Mouse (Mus musculus): Measurements from ENCODE around the gene Usp5. TPM values are rescaled to one million over a fixed set of nuclear protein-coding genes. Genes with fewer than 3 reads are reported as not detected.

Gene Usp5
- 26.7 and 53.0 TPM in 2 replicates for polyA plus RNA-seq (2012; rRNA removed)

DNA sequence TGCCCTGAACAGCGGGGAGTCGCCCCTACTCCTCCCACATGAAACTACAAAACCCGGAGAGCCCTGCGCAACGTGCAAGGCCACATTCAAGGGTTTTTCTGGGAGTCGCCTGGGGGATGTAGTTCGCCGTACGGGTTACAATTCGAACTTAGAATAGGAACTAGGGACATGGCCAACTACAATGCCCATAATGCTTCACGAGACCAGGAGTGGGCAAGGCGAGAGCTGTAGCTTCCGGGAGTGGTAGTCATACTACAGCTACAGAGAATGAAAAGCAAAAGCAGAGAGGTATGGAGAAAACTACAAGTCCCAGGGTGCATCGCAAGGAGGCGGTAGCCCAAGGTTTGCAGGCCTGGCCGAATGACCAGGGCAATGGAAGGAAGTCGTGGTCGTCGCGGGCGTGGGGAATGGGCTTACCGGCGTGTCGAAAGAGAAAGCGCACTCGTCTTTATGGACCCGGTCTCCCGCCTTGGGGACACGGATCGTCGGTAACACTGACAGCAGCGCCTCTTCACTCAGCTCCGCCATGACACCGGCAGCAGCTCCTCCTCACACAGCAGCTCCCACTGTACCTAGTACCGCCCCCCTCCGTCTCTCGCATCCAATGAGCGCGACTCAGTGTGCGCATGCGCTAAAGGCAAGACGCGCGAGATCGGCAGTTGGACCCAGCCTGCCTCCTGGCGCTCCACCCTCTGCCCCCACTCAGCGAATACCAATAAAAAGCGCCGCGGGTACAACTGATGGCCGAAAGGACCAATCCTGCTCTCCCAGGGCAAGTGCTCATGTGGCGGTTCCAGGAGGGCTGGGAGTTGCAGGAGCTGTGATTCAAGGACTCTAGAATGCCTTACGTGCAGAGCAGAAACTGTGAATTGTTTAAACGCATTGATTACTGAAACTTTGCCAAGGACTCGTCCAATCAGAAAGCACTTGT lies at the start of gene Usp5, which contains the start of gene Cdca3:
Gene Usp5 (minus strand): TSS at position 617 of the 931 bp plus-strand sequence.
Gene Cdca3 (plus strand): TSS at position 680 of the 931 bp plus-strand sequence.
- peak within 1 kb of the TSS; percentile 71 for H3K4me3 ChIP-seq (ENCODE audit: low read depth, low read length)
- TF ChIP-seq POLR2A (IDR thresholded peaks at IDR 0.05; ENCODE audit: low read depth, low read length) = peak; percentile 56; the same call in 1 of the 2 replicates
- 0 out of 2 replicates have a peak, but pooled peaks have one; percentile 12 for TF ChIP-seq CTCF (IDR thresholded peaks at IDR 0.05; ENCODE audit: extremely low read depth, insufficient read length, insufficient replicate concordance, low read depth, low read length)
- WGBS = under 1% methylated on average over 55 of the region's 55 CpGs
- peaks cover 18% of the 10 kb centered on the region for H3K36me3 ChIP-seq (ENCODE audit: control insufficient read depth, insufficient read depth, low read length)
- H3K27me3 ChIP-seq (ENCODE audit: control insufficient read depth, insufficient read depth, low read length) = no peaks in the 10 kb centered on the region
- H3K27ac ChIP-seq (ENCODE audit: insufficient read depth, low read depth, low read length) = peak within 1 kb of the TSS; percentile 89
- H3K4me1 ChIP-seq (ENCODE audit: control insufficient read depth, insufficient read depth, insufficient read length, low read length) = peaks cover 9% of the 10 kb centered on the region

DNA sequence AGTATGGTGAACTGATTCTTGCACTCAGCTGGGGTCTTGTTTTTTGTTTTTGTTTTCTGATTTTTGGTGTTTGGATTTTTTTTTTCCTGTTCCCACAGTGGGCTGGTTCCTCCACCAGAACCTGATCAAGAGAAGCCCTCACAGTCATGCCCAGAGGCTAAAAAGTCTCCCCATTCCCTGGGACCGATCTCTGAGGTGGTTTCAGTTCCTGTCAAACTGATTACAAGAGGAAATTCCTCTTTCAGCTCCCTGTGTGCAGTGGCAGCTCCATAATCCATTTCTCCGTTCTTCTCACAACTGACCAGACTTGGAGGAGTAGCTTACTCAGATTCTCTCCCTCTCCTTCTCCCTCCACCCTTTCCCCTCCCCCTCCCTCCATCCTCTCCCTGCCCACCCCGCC lies 45.1 kb upstream of the Usp5 start:
- H3K27me3 ChIP-seq (ENCODE audit: control insufficient read depth, insufficient read depth, low read length) = no peaks in the 10 kb centered on the region
- no peaks in the 10 kb centered on the region for H3K36me3 ChIP-seq (ENCODE audit: control insufficient read depth, insufficient read depth, low read length)
- no peaks in the 10 kb centered on the region for H3K4me1 ChIP-seq (ENCODE audit: control insufficient read depth, insufficient read depth, insufficient read length, low read length)
- H3K4me3 ChIP-seq (ENCODE audit: low read depth, low read length) = no peak overlapping the region
- TF ChIP-seq POLR2A (IDR thresholded peaks at IDR 0.05; ENCODE audit: low read depth, low read length) = no peak
- TF ChIP-seq CTCF (IDR thresholded peaks at IDR 0.05; ENCODE audit: extremely low read depth, insufficient read length, insufficient replicate concordance, low read depth, low read length) = no peak
- no peak overlapping the region for H3K27ac ChIP-seq (ENCODE audit: insufficient read depth, low read depth, low read length)
- 48% methylated on average over 2 of the region's 3 CpGs for WGBS

- Histone ChIP-seq H3K27me3 (ENCODE audit: control insufficient read depth, insufficient read depth, low read length) (peaks cover 14% of the 10 kb centered on the region), H3K27ac (ENCODE audit: insufficient read depth, low read depth, low read length) (no peak overlapping the region), H3K4me1 (ENCODE audit: control insufficient read depth, insufficient read depth, insufficient read length, low read length) (peaks cover 4% of the 10 kb centered on the region), H3K4me3 (ENCODE audit: low read depth, low read length) (no peak overlapping the region), H3K36me3 (ENCODE audit: control insufficient read depth, insufficient read depth, low read length) (no peaks in the 10 kb centered on the region)
- WGBS = 85% methylated on average over 7 of the region's 7 CpGs
- TF ChIP-seq CTCF (IDR thresholded peaks at IDR 0.05; ENCODE audit: extremely low read depth, insufficient read length, insufficient replicate concordance, low read depth, low read length) (no peak), POLR2A (IDR thresholded peaks at IDR 0.05; ENCODE audit: low read depth, low read length) (no peak)
Observed at GRCm38 (mm10) chr6:124866560-124866959, 37.3 kb upstream of the Usp5 start.

DNA sequence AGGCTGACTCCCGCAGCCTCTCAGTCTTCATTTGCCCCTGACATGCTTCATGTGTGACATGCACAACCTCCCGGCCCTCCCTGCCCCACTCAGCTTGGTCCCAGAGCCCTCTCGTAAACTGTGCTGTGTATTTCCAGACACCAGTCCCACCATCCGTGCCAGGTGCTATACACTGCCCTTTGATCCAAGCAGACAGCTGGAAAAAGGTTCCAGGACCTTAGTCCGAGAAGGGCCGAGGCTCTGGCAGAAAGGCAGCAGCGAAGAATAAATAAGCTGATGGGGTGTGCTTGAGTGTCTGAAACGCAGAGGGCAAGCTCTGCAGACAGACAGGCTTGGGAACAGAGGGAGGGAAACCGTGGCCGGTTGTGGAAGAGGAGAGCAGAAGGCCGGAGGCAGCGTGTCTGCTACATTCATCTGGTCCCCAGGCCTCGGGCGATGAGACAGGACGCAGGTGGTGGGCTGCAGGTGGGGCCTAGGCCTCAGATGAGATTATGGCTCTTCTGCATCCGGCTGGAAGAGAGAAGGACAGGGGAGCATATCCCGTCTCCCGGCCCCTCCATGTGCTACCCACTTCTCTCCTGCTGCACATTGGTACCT lies 36.6 kb upstream of the Usp5 start:
- no peaks in the 10 kb centered on the region for H3K36me3 ChIP-seq (ENCODE audit: control insufficient read depth, insufficient read depth, low read length)
- 53% methylated on average over 18 of the region's 18 CpGs for WGBS
- H3K4me1 ChIP-seq (ENCODE audit: control insufficient read depth, insufficient read depth, insufficient read length, low read length) = peaks cover 4% of the 10 kb centered on the region
- no peak overlapping the region for H3K4me3 ChIP-seq (ENCODE audit: low read depth, low read length)
- TF ChIP-seq CTCF (IDR thresholded peaks at IDR 0.05; ENCODE audit: extremely low read depth, insufficient read length, insufficient replicate concordance, low read depth, low read length) (no peak), POLR2A (IDR thresholded peaks at IDR 0.05; ENCODE audit: low read depth, low read length) (no peak)
- peaks cover 14% of the 10 kb centered on the region for H3K27me3 ChIP-seq (ENCODE audit: control insufficient read depth, insufficient read depth, low read length)
- H3K27ac ChIP-seq (ENCODE audit: insufficient read depth, low read depth, low read length) = no peak overlapping the region

DNA sequence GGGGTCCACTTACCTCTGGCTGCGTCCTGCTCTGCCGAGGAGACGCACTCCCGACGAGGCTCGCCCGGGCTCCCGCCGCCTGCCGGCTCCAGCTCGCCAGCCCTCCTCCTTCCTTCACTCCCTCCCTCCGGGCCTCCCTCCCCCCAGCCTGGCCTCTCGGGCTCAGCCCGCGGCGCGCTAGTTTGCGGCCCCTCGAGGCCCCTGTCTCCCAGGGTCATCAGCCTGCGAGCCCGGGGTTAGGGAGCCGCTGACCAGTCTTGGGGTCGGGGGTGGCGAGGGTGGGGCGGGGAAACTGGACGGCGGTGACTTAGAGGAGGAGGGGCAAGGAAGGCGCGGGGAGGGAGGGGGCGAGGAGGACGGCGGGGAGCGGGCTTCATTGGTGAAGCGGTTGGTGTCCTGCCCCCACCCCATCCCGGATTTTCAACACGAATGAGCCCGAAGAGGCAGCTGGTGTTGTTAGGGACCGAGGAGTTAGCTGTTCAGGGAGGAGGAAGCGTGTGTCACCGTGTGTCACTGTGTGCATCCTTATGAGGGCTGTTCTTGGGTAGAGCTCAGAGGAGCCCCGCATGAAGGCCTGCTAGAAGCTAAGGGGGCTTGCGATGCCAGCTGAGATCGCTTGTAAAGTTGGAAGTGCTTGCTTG lies 34.5 kb upstream of the Usp5 start, which contains the start of gene Gpr162:
Gene Gpr162 (minus strand): TSS at position 326 of the 641 bp plus-strand sequence.
- Histone ChIP-seq H3K27ac (ENCODE audit: insufficient read depth, low read depth, low read length) (no peak within 1 kb of the TSS), H3K27me3 (ENCODE audit: control insufficient read depth, insufficient read depth, low read length) (peaks cover 20% of the 10 kb centered on the region), H3K36me3 (ENCODE audit: control insufficient read depth, insufficient read depth, low read length) (no peaks in the 10 kb centered on the region), H3K4me1 (ENCODE audit: control insufficient read depth, insufficient read depth, insufficient read length, low read length) (peaks cover 4% of the 10 kb centered on the region), H3K4me3 (ENCODE audit: low read depth, low read length) (peak within 1 kb of the TSS; percentile 58)
- TF ChIP-seq CTCF (IDR thresholded peaks at IDR 0.05; ENCODE audit: extremely low read depth, insufficient read length, insufficient replicate concordance, low read depth, low read length) = no peak
- no peak for TF ChIP-seq POLR2A (IDR thresholded peaks at IDR 0.05; ENCODE audit: low read depth, low read length)
- WGBS = 2% methylated on average over 43 of the region's 43 CpGs

DNA sequence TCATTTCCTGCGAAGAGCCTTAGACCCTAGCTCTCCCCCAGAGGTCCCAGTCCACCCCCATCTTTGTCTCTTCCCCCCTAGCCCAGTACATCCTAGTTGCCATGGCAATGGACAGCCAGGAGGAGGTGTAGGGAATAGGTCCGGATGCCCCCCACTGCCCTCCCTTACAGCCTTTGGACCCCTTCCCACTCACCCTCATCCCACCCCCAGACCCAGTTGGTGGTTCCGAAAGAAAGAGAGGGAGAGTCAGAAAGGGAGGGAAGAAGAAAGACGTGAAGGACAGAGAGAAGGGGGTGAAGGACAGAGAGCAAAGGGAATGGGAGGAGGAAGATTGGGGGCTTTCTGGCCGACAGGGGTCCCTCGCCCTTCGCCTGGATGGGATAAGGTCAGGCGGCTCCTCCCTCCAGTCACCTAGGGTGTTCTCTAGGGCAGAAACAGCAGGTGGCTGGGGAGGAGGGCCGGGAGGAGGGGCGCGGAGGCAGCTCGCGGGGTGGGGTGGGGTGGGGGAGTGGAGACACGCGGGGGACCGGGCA lies 33.9 kb upstream of the Usp5 start:
- no peak for TF ChIP-seq POLR2A (IDR thresholded peaks at IDR 0.05; ENCODE audit: low read depth, low read length)
- peaks cover 21% of the 10 kb centered on the region for H3K27me3 ChIP-seq (ENCODE audit: control insufficient read depth, insufficient read depth, low read length)
- H3K27ac ChIP-seq (ENCODE audit: insufficient read depth, low read depth, low read length) = no peak overlapping the region
- H3K36me3 ChIP-seq (ENCODE audit: control insufficient read depth, insufficient read depth, low read length) = no peaks in the 10 kb centered on the region
- WGBS = 4% methylated on average over 11 of the region's 16 CpGs
- H3K4me1 ChIP-seq (ENCODE audit: control insufficient read depth, insufficient read depth, insufficient read length, low read length) = peaks cover 4% of the 10 kb centered on the region
- peak overlapping the region; percentile 58 for H3K4me3 ChIP-seq (ENCODE audit: low read depth, low read length)
